Mouse (Mus musculus): ENCODE results near the gene Mcemp1. TPM values are rescaled to one million over a fixed set of nuclear protein-coding genes. Genes with fewer than 3 reads are reported as not detected.
A peak's percentile ranks its signal among the peaks of the same experiment; 100 is the strongest.

Gene Mcemp1
- polyA plus RNA-seq, 1 experiment = 142 TPM

- H3K4me1 ChIP-seq (ENCODE audit: control insufficient read depth, insufficient read depth, low read length) = no peaks in the 10 kb centered on the region; the same call in none of the 2 replicates
- TF ChIP-seq CTCF (IDR thresholded peaks at IDR 0.05; ENCODE audit: control insufficient read depth, insufficient read depth, low read length) (no peak), POLR2A (IDR thresholded peaks at IDR 0.05; ENCODE audit: borderline replicate concordance, control insufficient read depth, low read depth, low read length) (0 out of 2 replicates have a peak, but pooled peaks have one; percentile 8)
- peak overlapping the region; percentile 77 for H3K27ac ChIP-seq (ENCODE audit: control insufficient read depth, insufficient read depth, low read depth, low read length, poor library complexity)
- peak overlapping the region; percentile 98 for H3K4me3 ChIP-seq (replicated peaks; ENCODE audit: control insufficient read depth, low read depth, low read length)
- WGBS = 4% methylated on average over 8 of the region's 8 CpGs
Observed at GRCm38 (mm10) chr8:3631478-3631875, 34.1 kb upstream of the Mcemp1 start.

DNA sequence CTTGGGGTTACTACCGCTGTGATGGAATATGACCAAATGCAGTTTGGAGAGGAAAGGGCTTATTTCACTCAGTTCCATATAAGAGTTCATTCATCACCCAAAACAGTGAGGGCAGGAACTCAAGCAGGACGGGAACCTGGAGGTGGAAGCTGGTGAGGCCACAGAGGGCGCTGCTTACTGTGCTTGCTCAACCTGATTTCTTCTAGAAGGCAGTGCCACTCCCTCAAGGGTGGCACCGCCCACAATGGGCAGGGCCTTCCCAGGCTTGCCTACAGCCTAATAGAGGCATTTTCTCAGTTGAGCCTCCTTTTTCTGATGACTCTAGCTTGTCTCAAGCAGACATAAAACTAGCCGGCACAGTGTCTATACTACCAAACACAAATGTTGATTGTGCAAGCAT, 19.8 kb upstream of the Mcemp1 start:
- 9% methylated on average over 5 of the region's 5 CpGs for WGBS
- peaks cover 1% of the 10 kb centered on the region; the same call in 1 of the 2 replicates for H3K4me1 ChIP-seq (ENCODE audit: control insufficient read depth, insufficient read depth, low read length)
- H3K4me3 ChIP-seq (replicated peaks; ENCODE audit: control insufficient read depth, low read depth, low read length) = no peak overlapping the region
- peak overlapping the region; percentile 84; the same call in 1 of the 2 replicates for H3K27ac ChIP-seq (ENCODE audit: control insufficient read depth, insufficient read depth, low read depth, low read length, poor library complexity)
- TF ChIP-seq CTCF (IDR thresholded peaks at IDR 0.05; ENCODE audit: control insufficient read depth, insufficient read depth, low read length) = peak; percentile 78
- TF ChIP-seq POLR2A (IDR thresholded peaks at IDR 0.05; ENCODE audit: borderline replicate concordance, control insufficient read depth, low read depth, low read length) = no peak

- 51% methylated on average over 6 of the region's 6 CpGs for WGBS
- peak overlapping the region; percentile 84 for H3K27ac ChIP-seq (ENCODE audit: control insufficient read depth, insufficient read depth, low read depth, low read length, poor library complexity)
- no peak for TF ChIP-seq CTCF (IDR thresholded peaks at IDR 0.05; ENCODE audit: control insufficient read depth, insufficient read depth, low read length)
- no peak for TF ChIP-seq POLR2A (IDR thresholded peaks at IDR 0.05; ENCODE audit: borderline replicate concordance, control insufficient read depth, low read depth, low read length)
Observed at GRCm38 (mm10) chr8:3646824-3647531, 18.6 kb upstream of the Mcemp1 start.

DNA sequence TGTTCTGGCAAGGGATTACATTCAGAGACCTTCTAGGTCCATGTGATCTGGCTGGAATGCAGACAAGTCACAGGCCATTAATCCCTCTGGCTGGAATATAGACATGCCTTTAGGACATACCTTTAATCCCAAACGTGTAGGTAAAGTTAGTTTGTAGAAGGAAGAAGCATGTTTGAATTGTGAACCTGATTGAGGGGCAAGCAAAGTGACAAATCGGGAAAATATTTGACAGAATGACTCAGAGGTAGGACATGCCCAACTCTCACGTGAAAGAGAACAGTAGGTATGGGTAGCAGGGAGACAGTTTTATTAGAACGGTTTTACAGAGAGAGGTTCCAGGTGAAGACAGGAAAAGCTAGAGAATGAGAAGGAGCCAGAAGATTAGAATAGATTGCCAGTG, 18.0 kb upstream of the Mcemp1 start:
- Histone ChIP-seq H3K27ac (ENCODE audit: control insufficient read depth, insufficient read depth, low read depth, low read length, poor library complexity) (peak overlapping the region; percentile 20; the same call in 1 of the 2 replicates), H3K4me3 (replicated peaks; ENCODE audit: control insufficient read depth, low read depth, low read length) (no peak overlapping the region), H3K4me1 (ENCODE audit: control insufficient read depth, insufficient read depth, low read length) (peaks cover 1% of the 10 kb centered on the region; the same call in 1 of the 2 replicates)
- TF ChIP-seq CTCF (IDR thresholded peaks at IDR 0.05; ENCODE audit: control insufficient read depth, insufficient read depth, low read length) = no peak
- no peak for TF ChIP-seq POLR2A (IDR thresholded peaks at IDR 0.05; ENCODE audit: borderline replicate concordance, control insufficient read depth, low read depth, low read length)
- WGBS = 62% methylated on average over 4 of the region's 4 CpGs

More at GRCm38 (mm10) chr8:3646824-3647531, 18.6 kb upstream of the Mcemp1 start:
- Histone ChIP-seq H3K4me1 (ENCODE audit: control insufficient read depth, insufficient read depth, low read length) (peaks cover 1% of the 10 kb centered on the region; the same call in 1 of the 2 replicates), H3K4me3 (replicated peaks; ENCODE audit: control insufficient read depth, low read depth, low read length) (no peak overlapping the region)

- Histone ChIP-seq H3K27ac (ENCODE audit: control insufficient read depth, insufficient read depth, low read depth, low read length, poor library complexity) (peak overlapping the region; percentile 90; the same call in 1 of the 2 replicates), H3K4me1 (ENCODE audit: control insufficient read depth, insufficient read depth, low read length) (peaks cover 1% of the 10 kb centered on the region; the same call in 1 of the 2 replicates), H3K4me3 (replicated peaks; ENCODE audit: control insufficient read depth, low read depth, low read length) (no peak overlapping the region)
- WGBS = 25% methylated on average over 2 of the region's 2 CpGs
- no peak for TF ChIP-seq POLR2A (IDR thresholded peaks at IDR 0.05; ENCODE audit: borderline replicate concordance, control insufficient read depth, low read depth, low read length)
- TF ChIP-seq CTCF (IDR thresholded peaks at IDR 0.05; ENCODE audit: control insufficient read depth, insufficient read depth, low read length) = no peak
Observed at GRCm38 (mm10) chr8:3648268-3648667, 17.3 kb upstream of the Mcemp1 start.

DNA sequence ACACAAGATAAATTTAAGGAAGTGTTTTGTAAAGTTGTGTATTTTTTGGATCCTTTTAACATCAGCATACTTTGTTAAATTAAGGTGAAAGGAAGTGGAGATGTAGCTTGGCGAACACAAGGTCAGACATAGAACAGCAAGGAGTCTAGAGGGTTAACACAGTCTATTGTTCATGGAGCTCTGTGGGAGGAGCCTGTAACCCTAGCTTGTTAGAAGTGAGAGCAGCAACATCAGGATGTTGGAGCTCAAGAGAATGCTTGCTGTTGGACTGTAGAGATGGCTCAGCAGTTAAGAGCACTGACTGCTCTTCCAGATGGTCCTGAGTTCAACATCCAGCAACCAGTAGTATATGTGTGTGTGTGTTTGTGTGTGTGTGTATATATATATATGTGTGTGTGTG, 16.6 kb upstream of the Mcemp1 start:
- no peak for TF ChIP-seq POLR2A (IDR thresholded peaks at IDR 0.05; ENCODE audit: borderline replicate concordance, control insufficient read depth, low read depth, low read length)
- no peak for TF ChIP-seq CTCF (IDR thresholded peaks at IDR 0.05; ENCODE audit: control insufficient read depth, insufficient read depth, low read length)
- 24% methylated on average over 1 of the region's 1 CpGs for WGBS
- Histone ChIP-seq H3K4me3 (replicated peaks; ENCODE audit: control insufficient read depth, low read depth, low read length) (peak overlapping the region; percentile 48), H3K27ac (ENCODE audit: control insufficient read depth, insufficient read depth, low read depth, low read length, poor library complexity) (peak overlapping the region; percentile 90), H3K4me1 (ENCODE audit: control insufficient read depth, insufficient read depth, low read length) (peaks cover 1% of the 10 kb centered on the region; the same call in 1 of the 2 replicates)

GRCm38 (mm10) chr8:3652845-3653244, 12.7 kb upstream of the Mcemp1 start:
- Histone ChIP-seq H3K27ac (ENCODE audit: control insufficient read depth, insufficient read depth, low read depth, low read length, poor library complexity) (no peak overlapping the region), H3K4me3 (replicated peaks; ENCODE audit: control insufficient read depth, low read depth, low read length) (no peak overlapping the region), H3K4me1 (ENCODE audit: control insufficient read depth, insufficient read depth, low read length) (peaks cover 8% of the 10 kb centered on the region; the same call in 1 of the 2 replicates)
- WGBS = 24% methylated on average over 3 of the region's 3 CpGs
- no peak for TF ChIP-seq CTCF (IDR thresholded peaks at IDR 0.05; ENCODE audit: control insufficient read depth, insufficient read depth, low read length)

GRCm38 (mm10) chr8:3654726-3655508, 10.6 kb upstream of the Mcemp1 start:
- WGBS = 86% methylated on average over 11 of the region's 11 CpGs
- H3K4me1 ChIP-seq (ENCODE audit: control insufficient read depth, insufficient read depth, low read length) = peaks cover 12% of the 10 kb centered on the region
- TF ChIP-seq CTCF (IDR thresholded peaks at IDR 0.05; ENCODE audit: control insufficient read depth, insufficient read depth, low read length) = no peak
- no peak for TF ChIP-seq POLR2A (IDR thresholded peaks at IDR 0.05; ENCODE audit: borderline replicate concordance, control insufficient read depth, low read depth, low read length)
- no peak overlapping the region for H3K27ac ChIP-seq (ENCODE audit: control insufficient read depth, insufficient read depth, low read depth, low read length, poor library complexity)
- no peak overlapping the region for H3K4me3 ChIP-seq (replicated peaks; ENCODE audit: control insufficient read depth, low read depth, low read length)
